In the genomic region with DNA sequence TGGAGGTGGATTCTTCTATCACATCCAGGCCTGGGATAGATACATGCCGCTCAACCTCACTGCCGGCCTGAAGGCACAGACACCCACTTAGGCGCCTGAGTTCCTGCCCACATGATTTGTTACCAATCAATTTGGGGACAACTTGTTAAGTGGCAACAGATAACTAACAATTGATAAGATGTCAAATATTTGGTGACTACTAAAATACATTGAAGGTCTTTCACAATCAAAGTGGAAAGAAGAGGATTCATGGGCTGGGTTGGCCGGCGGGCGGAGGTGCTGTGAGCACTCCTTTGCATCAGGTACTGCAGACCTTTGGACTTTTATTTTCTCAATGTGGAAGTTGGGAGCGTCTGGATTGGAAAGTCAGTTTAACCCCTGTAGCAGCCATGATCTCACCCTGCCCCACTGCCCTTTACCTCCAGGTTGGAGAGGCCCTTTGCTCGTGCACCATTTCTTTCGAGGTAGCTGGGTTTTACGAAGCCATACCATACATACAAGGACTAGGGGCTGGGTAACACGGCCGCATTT, we compare ENCODE assay signal across 8 mouse cellular contexts.
DNase-seq lines count a peak whose midpoint lies in the region; ATAC-seq and TF ChIP-seq lines count a peak whose summit lies in the region.

No protein-coding gene starts in this region.

- H3K9ac ChIP-seq in ES-Bruce4 (ENCODE audit: low read depth, poor library complexity, severe bottlenecking) = peak overlapping the region; percentile 93
- H3K9ac ChIP-seq in heart, embryonic 16.5 days (ENCODE audit: low read length) = peak overlapping the region; percentile 86

- no peaks in the 10 kb centered on the region for H3K36me3 ChIP-seq in heart, embryonic 10.5 days
- H3K36me3 ChIP-seq in ES-Bruce4 (ENCODE audit: control insufficient read depth, insufficient read depth, low read length, poor library complexity, severe bottlenecking) = no peaks in the 10 kb centered on the region
- H3K36me3 ChIP-seq in heart, embryonic 16.5 days (ENCODE audit: control insufficient read depth, insufficient read depth) = no peaks in the 10 kb centered on the region
- H3K36me3 ChIP-seq in macrophage (ENCODE audit: inconsistent target) = no peaks in the 10 kb centered on the region

- no peak for TF ChIP-seq EP300 in ES-Bruce4 (IDR thresholded peaks at IDR 0.05; ENCODE audit: insufficient read depth, low read depth, low read length)

- peak overlapping the region; percentile 86 for H3K4me3 ChIP-seq in heart, embryonic 10.5 days
- H3K4me3 ChIP-seq in ES-Bruce4 (ENCODE audit: low read depth, low read length) (peak overlapping the region; percentile 70), macrophage (ENCODE audit: inconsistent target) (peak overlapping the region; percentile 55)
- H3K4me3 ChIP-seq in heart, embryonic 16.5 days (ENCODE audit: low read length) = peak overlapping the region; percentile 88

- H3K27ac ChIP-seq in heart, embryonic 10.5 days = peak overlapping the region; percentile 95
- no peak overlapping the region for H3K27ac ChIP-seq in ES-Bruce4 (ENCODE audit: insufficient read depth, low read length)
- peak overlapping the region; percentile 56 for H3K27ac ChIP-seq in heart, embryonic 16.5 days (ENCODE audit: low read length)
- peak overlapping the region; percentile 28 for H3K27ac ChIP-seq in macrophage

- no peak for ATAC-seq in heart, embryonic 16.5 days (replicated peaks; ENCODE audit: extremely low read depth, insufficient read depth, low FRiP score)

- intact Hi-C loops in heart, postnatal 25 days (cut with DNase I) = no loop called here

- no peak for TF ChIP-seq CTCF in ES-Bruce4 (IDR thresholded peaks at IDR 0.05; ENCODE audit: low read depth, low read length)

- peak overlapping the region; percentile 96 for H3K4me2 ChIP-seq in heart, embryonic 16.5 days (ENCODE audit: low read depth, low read length)

- no peaks in the 10 kb centered on the region for H3K27me3 ChIP-seq in heart, embryonic 10.5 days (ENCODE audit: insufficient read depth, poor library complexity, severe bottlenecking)
- no peaks in the 10 kb centered on the region for H3K27me3 ChIP-seq in ES-Bruce4 (ENCODE audit: control insufficient read depth, insufficient read depth, low read length, poor library complexity, severe bottlenecking)
- no peaks in the 10 kb centered on the region for H3K27me3 ChIP-seq in heart, embryonic 16.5 days (ENCODE audit: control insufficient read depth, insufficient read depth, low read length)

- TF ChIP-seq POLR2A in ES-Bruce4 (IDR thresholded peaks at IDR 0.05; ENCODE audit: insufficient read depth, low read length) = no peak

- H3K79me2 ChIP-seq in macrophage (ENCODE audit: inconsistent target) = peaks cover 40% of the 10 kb centered on the region

- no peak for DNase-seq in heart, embryonic 10.5 days (ENCODE audit: low spot score)
- DNase-seq in heart, postnatal 25 days (ENCODE audit: low spot score) = no peak
- DNase-seq in urinary bladder, adult 18-20 months (ENCODE audit: low spot score in 2 of 2) = no peak
- DNase-seq in adrenal gland, postnatal 25 days = no peak
- no peak for DNase-seq in urinary bladder, postnatal 10 days (ENCODE audit: low spot score)

- peaks cover 24% of the 10 kb centered on the region for H3K4me1 ChIP-seq in heart, embryonic 10.5 days
- H3K4me1 ChIP-seq in ES-Bruce4 (ENCODE audit: control insufficient read depth, insufficient read depth, low read length) = peaks cover 4% of the 10 kb centered on the region
- H3K4me1 ChIP-seq in heart, embryonic 16.5 days (ENCODE audit: control insufficient read depth, insufficient read depth, low read length) = peaks cover 16% of the 10 kb centered on the region

- WGBS in heart, embryonic 10.5 days = 38% methylated on average over 12 of the region's 12 CpGs
- WGBS in heart, embryonic 16.5 days = 42% methylated on average over 12 of the region's 12 CpGs
- 47% methylated on average over 12 of the region's 12 CpGs for WGBS in macrophage (ENCODE audit: missing documents)

- H3K9me3 ChIP-seq in heart, embryonic 10.5 days = no peaks in the 10 kb centered on the region
- H3K9me3 ChIP-seq in ES-Bruce4 (replicated peaks; ENCODE audit: control insufficient read depth, insufficient read depth, low read length, poor library complexity, severe bottlenecking) = no peaks in the 10 kb centered on the region
- no peaks in the 10 kb centered on the region for H3K9me3 ChIP-seq in heart, embryonic 16.5 days (replicated peaks; ENCODE audit: control insufficient read depth, low read length)
